Mouse (Mus musculus) embryo, embryonic 9.5 days (tissue): ENCODE measurements around the gene Psmd13.

Experiments
- DNase-seq: peaks from one replicate; pipeline ENCODE4 v3.0.0-alpha.2; 2017; ENCODE audit errors: extremely low spot score

Psmd13 gene

GRCm38 (mm10) chr7:140907131-140907530 is 25.4 kb downstream of the Psmd13 start:
- no peak for DNase-seq

- DNase-seq: no peak
Observed at GRCm38 (mm10) chr7:140907697-140908096, 25.9 kb downstream of the Psmd13 start.

GRCm38 (mm10) chr7:140908181-140908580 is 26.4 kb downstream of the Psmd13 start:
- no peak for DNase-seq

- peak; percentile 85 for DNase-seq
Observed at GRCm38 (mm10) chr7:140908634-140909107, 26.9 kb downstream of the Psmd13 start.

- DNase-seq: no peak
Observed at GRCm38 (mm10) chr7:140912293-140912692, 30.5 kb downstream of the Psmd13 start.

- DNase-seq: no peak
Observed at GRCm38 (mm10) chr7:140912846-140913482, 31.2 kb downstream of the Psmd13 start.

- no peak for DNase-seq
Observed at GRCm38 (mm10) chr7:140914031-140914690, 32.4 kb downstream of the Psmd13 start.

- no peak for DNase-seq
Observed at GRCm38 (mm10) chr7:140919911-140920310, 38.1 kb downstream of the Psmd13 start.

GRCm38 (mm10) chr7:140920418-140921029 is 38.8 kb downstream of the Psmd13 start, which contains the start of gene Nlrp6:
TSS of gene Nlrp6 (plus strand) at chr7:140920902.
- DNase-seq: no peak

- DNase-seq: no peak
Observed at GRCm38 (mm10) chr7:140921225-140921975, 39.6 kb downstream of the Psmd13 start.

- peak; percentile 42 for DNase-seq
Observed at GRCm38 (mm10) chr7:140922398-140923069, 40.8 kb downstream of the Psmd13 start.

GRCm38 (mm10) chr7:140923070-140923775 is 41.5 kb downstream of the Psmd13 start:
- DNase-seq: no peak

GRCm38 (mm10) chr7:140927181-140927580 is 45.4 kb downstream of the Psmd13 start:
- DNase-seq: no peak

- no peak for DNase-seq
Observed at GRCm38 (mm10) chr7:140938436-140938835, 56.7 kb downstream of the Psmd13 start.

- no peak for DNase-seq
Observed at GRCm38 (mm10) chr7:140938896-140939295, 57.1 kb downstream of the Psmd13 start.

GRCm38 (mm10) chr7:140939669-140940171 is 58.0 kb downstream of the Psmd13 start:
- DNase-seq: peak; percentile 65

- peak; percentile 90 for DNase-seq
Observed at GRCm38 (mm10) chr7:140941222-140942051, 59.7 kb downstream of the Psmd13 start, which contains the start of gene Pgghg. TSS of gene Pgghg (plus strand) at chr7:140941391.

GRCm38 (mm10) chr7:140942341-140942740 is 60.6 kb downstream of the Psmd13 start:
- DNase-seq: no peak

- DNase-seq: no peak
Observed at GRCm38 (mm10) chr7:140942811-140943210, 61.0 kb downstream of the Psmd13 start.

- DNase-seq: no peak
Observed at GRCm38 (mm10) chr7:140943356-140943755, 61.6 kb downstream of the Psmd13 start.
